Mouse (Mus musculus): ENCODE measurements around the gene Bcl6.

The Bcl6 gene

GRCm38 (mm10) chr16:23988466-23989208 lies at the start of gene Bcl6, which contains the start of gene Gm37419:
Gene Bcl6, minus strand, starts transcription at chr16:23988852.
Gene Gm37419, plus strand, starts transcription at chr16:23988482.
- peak; percentile 82 to 92 for DNase-seq

DNA sequence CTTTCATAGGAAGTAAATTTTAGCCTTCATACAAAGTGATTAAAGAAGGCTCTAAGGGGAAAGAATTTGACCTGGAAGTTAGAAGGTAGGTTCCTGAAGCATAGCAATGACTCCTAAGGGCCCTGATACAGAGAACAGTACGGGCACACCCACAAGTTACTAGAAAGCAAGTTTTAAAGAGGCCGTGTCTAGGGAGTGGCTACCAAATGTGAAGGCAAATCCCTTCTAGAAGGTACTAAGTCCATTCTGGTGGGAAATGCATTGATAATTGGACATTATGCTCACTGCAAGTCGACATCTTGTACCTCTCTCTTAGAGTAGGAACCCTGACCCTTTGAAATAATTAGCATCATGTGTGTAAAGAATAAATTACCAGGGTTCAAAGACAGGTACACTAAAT lies 47.7 kb upstream of the Bcl6 start:
- DNase-seq = no peak

- DNase-seq = no peak
Observed at GRCm38 (mm10) chr16:24035767-24036166, 47.1 kb upstream of the Bcl6 start.

DNA sequence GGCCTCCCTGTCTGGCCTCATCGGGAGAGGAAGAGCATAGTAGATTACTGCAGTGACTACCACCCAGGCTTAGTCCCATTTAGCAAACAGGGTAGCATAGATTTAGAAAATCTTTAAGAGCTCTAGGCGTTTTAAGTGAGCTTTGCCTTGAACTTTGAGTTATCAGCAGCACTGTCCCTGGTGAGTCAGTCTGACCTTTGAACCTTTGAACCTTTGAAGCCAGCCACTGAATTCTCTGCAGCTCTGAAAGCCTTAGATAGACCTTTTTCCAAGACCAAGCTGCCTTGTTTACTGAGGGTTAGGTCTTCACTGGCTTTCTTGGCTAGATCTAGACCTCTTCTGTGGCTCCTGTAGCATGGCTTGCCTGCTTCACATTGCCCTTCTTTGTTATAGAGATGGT lies 45.8 kb upstream of the Bcl6 start:
- DNase-seq = no peak

DNA sequence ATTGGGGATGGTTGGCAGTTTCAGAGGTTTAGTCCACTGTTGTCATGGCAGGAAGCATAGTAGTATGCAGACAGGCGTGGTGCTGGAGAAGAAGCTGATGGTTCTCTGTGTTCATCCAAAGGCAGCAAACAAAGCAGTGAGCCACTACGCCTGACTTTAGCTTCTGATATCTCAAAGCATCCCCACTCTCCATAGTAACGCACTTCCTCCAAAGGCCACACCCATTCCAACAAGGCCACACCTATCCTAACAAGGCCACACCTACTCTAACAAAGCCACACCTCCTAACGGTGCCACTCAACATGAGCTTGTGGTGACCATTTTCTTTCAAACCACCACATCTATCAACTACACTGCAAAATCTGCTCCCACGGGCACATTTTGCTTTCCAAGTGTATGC lies 44.6 kb upstream of the Bcl6 start:
- no peak for DNase-seq

- DNase-seq = no peak
Observed at GRCm38 (mm10) chr16:24029965-24030672, 41.5 kb upstream of the Bcl6 start.

GRCm38 (mm10) chr16:24025442-24025841 lies 36.8 kb upstream of the Bcl6 start:
- no peak for DNase-seq

DNA sequence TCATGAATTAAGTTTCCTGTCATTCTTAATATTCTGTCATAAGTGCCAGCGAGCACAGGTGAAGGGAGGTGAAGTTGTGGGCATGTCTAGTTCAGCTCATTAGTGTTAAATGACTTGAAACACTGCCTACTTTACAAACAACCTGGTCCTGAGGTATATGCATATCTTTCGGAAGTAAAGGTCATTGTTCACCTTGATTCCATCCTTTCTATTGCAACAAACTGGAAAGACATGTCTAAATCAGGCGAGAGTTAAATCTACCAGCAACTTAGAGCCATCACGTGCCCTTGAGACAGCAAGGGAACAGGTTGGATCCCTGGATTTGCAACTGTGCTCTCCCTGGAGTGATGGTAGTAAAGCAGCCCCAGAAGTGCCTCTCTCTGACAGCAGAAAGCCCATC lies 34.0 kb upstream of the Bcl6 start:
- DNase-seq = no peak

GRCm38 (mm10) chr16:24021722-24022121 lies 33.1 kb upstream of the Bcl6 start:
- DNase-seq = no peak

DNA sequence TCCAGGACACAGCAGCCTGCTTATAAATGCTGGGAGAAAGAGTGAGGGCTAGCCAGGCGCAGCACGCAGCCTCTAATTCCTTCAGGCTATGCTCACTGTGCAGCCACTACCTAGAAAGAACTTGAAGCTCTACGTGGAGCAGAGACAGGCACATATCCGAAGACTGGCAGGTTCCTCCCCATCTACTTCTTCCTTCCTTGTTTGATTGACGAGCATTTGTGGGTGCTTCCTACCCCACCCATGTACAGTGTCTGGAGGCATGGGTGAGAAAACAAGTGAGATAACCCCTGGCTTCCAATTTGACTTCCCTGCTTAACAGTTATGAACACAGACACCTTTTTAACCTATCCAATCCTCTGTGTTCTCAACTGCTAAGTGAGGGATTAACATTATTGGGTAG lies 28.1 kb upstream of the Bcl6 start:
- no peak for DNase-seq

- DNase-seq = no peak
Observed at GRCm38 (mm10) chr16:24016273-24016672, 27.6 kb upstream of the Bcl6 start.

DNA sequence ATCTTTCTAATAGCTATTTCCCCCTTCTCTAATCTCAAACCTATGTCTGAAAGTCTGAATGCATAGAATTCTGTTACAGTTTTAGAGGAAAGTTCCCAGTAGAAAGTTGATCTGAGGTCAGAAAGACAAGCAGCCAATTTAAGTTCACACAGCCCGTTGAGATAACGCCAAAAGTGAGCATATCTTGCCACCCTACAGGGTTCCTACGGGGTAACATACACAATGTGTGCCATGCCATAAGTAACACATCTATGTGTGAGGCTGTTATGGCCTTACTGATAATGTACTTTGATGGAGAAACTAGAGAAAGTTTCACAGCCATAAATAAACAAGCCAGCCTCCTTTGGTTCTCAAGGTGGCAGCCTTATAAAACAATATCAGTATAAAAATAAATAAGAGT lies 25.7 kb upstream of the Bcl6 start:
- no peak for DNase-seq

GRCm38 (mm10) chr16:24012066-24012465 lies 23.4 kb upstream of the Bcl6 start:
- no peak for DNase-seq

DNA sequence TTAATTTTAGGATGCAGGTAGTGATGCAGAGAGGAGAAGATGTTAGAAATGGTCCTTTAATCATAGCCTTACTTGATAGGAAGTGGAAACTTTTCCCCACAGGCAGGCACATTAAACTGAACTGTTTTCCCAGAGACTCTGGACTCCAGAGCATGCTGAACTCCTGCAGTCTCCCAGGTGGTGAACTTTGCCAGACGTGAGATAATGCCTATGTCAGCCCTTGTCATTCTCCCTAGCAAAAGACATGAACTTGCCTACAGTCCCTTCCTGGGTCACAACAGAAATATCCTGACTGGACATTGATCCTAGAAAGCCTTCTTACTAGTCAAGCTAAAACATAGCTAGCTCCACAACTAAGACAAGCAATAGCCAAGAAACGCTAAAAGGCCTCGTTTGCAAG lies 22.7 kb upstream of the Bcl6 start:
- no peak for DNase-seq

DNA sequence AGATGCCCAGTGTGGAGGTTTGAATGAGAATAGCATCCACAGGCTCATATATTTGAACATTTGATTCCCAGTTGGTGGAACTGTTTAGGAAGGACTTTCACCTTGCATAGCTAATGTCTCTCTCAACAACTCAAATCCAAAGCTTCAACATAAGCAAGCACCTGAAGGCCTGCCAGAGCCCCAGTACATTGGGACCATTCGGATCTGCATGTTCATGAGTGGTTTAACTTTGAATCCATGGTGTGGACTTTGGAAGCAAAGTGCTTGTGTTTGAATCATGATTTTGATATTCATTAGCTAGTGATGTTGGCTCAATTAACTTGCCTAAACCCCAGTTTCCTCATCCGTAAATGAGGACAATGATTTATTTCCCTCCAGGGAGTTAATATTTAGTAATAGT lies 21.2 kb upstream of the Bcl6 start:
- DNase-seq = no peak

DNA sequence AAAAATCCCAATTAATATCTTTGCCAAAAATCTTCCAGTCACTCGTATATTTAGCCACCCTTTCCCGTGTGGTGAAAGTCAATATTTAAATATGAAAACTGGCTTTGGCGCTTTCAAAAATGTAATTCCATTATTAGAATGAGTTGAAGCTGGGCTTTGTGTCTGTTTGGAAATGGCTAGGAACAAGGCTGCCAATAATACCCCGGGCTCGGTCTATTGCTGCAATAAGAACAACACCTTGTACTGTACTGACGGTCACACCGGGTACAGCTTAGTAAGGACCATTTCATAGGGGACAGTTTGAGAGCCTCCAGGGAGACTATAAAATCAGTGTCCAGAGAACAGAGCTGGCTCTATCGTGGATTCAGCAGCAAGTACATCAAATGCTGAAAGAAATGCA lies 17.3 kb upstream of the Bcl6 start:
- DNase-seq = no peak

GRCm38 (mm10) chr16:23997912-23998311 lies 9.3 kb upstream of the Bcl6 start:
- no peak for DNase-seq

GRCm38 (mm10) chr16:23997228-23997627 lies 8.6 kb upstream of the Bcl6 start:
- DNase-seq = no peak

DNA sequence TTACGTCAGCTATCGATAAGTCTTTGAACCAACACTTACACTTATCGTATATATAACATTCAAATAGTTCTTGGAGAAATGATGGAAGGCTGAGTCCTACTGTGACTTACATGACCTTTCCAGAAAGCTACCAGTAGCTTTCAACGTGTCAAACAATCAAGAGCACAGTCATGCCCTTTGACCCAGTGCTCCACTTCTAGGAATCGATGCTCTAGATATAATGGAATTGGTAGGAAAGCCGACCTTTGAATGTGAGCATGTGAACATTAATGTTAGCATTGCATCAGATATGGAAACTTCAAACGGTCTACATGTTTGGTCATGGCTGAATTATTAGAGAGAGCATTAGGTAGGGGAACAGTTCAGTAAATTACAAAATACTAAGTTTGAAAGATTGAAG lies 7.7 kb upstream of the Bcl6 start:
- DNase-seq = no peak

DNA sequence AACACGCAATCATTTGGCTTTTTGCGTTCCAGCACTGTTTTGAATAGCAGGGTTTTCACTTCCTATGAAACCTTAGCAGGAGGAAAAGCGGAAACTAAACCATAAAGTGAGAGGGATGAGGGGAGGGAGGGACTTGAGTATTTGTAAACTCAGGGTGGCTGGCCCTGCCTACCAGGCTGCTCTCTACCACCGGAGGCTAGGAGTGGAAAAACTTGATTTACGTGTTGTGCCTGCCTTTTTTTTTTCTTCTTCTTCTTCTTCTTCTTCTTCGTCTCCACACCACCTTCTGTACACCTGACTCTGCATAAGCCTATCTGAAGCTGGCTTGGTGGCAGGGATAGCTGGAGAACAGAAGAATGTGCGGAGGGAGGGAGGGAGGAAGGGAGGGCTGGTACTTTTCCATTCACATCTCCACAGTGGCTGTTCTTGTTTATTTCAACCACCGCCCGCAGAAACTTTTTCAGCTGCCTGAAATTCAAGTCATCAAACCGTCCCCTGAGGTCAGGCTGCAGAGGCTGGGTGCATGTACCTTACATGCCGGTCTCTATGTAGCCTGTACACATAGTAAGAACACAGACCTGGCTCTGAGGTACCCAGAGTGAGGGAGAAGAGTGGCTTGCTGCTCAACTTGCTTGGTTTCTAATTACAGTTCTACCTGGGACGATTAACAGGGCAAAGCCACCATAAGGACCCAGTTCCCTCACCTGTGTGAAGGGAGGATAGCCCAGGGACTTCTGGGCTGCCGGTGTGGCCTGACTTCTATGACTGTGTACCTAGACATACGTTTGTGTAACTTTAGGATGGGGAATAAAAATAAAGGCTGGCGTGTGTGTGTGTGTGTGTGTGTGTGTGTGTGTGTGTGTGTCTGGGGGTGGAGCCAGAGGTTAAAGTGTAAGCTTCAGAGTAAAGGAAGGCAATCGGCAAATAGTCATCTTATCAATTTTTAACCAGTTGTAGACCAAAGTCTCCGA lies 5.0 kb upstream of the Bcl6 start:
- DNase-seq = peak in 1 of 2 experiments; percentile 29

DNA sequence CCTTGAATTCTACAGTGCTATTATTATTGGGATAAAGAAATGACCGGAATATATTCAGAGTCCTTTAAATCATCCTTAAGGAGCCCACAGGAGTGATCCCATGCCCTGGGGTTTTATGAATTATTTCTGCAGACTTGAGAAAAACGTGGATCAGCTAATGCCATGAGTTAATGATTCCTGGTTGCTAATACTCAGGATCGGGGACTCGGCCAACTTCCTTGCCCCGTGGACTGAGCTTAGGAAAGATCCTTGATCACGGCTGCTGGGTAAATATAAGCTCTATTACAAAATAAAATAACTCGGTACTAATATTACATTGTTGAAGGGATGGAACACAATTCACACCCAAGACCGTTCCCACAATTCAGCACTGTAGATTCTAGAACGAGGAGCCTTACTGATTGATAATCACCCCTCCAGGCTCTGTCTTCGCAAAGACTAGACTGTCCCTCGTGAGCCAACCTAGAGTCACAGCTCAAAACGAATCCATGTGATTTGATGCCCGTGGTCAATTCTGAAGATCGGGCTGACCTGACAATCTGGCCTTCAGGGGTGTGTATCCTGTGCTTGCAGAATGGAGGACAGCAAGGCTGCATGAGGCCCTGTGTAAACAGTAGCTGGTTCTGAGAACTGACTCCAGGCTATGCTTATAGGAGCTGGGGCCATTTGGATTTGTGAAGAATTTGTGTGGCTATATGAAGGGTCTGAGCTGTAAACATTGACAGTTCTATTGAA lies 3.4 kb upstream of the Bcl6 start:
- no peak for DNase-seq

GRCm38 (mm10) chr16:23991170-23991569 lies 2.5 kb upstream of the Bcl6 start:
- DNase-seq = peak; percentile 94 to 97
